Mouse (Mus musculus) forebrain, embryonic 10.5 days (tissue): ENCODE data around the gene Olfr584. TPM values are rescaled to one million over a fixed set of nuclear protein-coding genes. Genes with fewer than 3 reads are reported as not detected.

Experiments
- DNase-seq: peaks from one replicate; pipeline ENCODE4 v3.0.0-alpha.2; 2017; ENCODE audit warnings: low spot score; ENCODE audit errors: extremely low spot score
- H3K27ac ChIP-seq: fragments of 300-500 bp; sonication (generic); 2 replicates; pipeline ENCODE4 v1.5.1; 2016; ENCODE audit warnings: mild to moderate bottlenecking
- H3K27me3 ChIP-seq: fragments of 300-500 bp; sonication (generic); 2 replicates; pipeline ENCODE4 v1.6.1; 2016; ENCODE audit warnings: mild to moderate bottlenecking; ENCODE audit not compliant: poor library complexity, severe bottlenecking
- H3K36me3 ChIP-seq: fragments of 300-500 bp; sonication (generic); replicated peaks from 2 replicates; pipeline ENCODE4 v1.6.1; 2016; ENCODE audit warnings: mild to moderate bottlenecking, moderate library complexity
- H3K4me1 ChIP-seq: fragments of 300-500 bp; sonication (generic); 2 replicates; pipeline ENCODE4 v1.6.1; 2016
- H3K4me3 ChIP-seq: fragments of 300-500 bp; sonication (generic); 2 replicates; pipeline ENCODE4 v1.5.1; 2016; ENCODE audit warnings: mild to moderate bottlenecking, moderate library complexity
- H3K9me3 ChIP-seq: fragments of 300-500 bp; sonication (generic); 2 replicates; pipeline ENCODE4 v1.6.1; 2016; ENCODE audit warnings: mild to moderate bottlenecking, moderate library complexity
- WGBS: fragments of 180-500 bp; shearing (Covaris S2); methylation state at CpG from one replicate; pipeline ENCODE4 v1.1.7; 2016; 5-methylcytosine and 5-hydroxymethylcytosine counted together
- polyA plus RNA-seq: library from polyadenylated mRNA; unstranded; fragments of >200 nt; fragmentation: Nextera tagmentation; extraction: Ambion mirVana; gene quantifications from 2 replicates; pipeline ENCODE4 v1.2.1, GENCODE M21; 2016

Olfr584 gene
- not detected in 2 replicates for polyA plus RNA-seq

DNA sequence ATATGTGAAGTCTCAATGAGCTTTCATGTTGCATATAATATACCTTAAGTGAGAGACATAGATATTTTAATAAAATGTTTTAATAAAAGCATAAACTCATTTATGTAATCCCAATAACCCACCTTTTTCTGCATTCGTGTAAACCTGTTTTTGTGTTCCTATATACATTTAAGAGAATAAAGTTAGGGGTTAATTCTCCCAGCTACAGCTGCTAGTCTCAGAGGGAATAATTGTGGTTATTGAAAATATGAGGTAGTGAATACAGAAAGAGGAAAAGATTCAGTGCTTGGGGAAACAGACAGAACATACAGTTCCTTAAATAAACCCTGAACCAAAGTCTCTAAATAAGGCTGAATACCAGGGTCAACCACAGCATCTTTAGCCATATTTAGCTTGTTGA is at the start of gene Olfr584:
Gene Olfr584, plus strand, starts transcription at position 301 of the 400 bp plus-strand sequence.
- 90% methylated on average over 1 of the region's 1 CpGs for WGBS
- Histone ChIP-seq H3K9me3 (peaks cover 17% of the 10 kb centered on the region), H3K36me3 (no peaks in the 10 kb centered on the region), H3K27me3 (no peaks in the 10 kb centered on the region), H3K4me3 (no peak within 1 kb of the TSS), H3K4me1 (no peaks in the 10 kb centered on the region), H3K27ac (no peak within 1 kb of the TSS)
- DNase-seq: no peak

DNA sequence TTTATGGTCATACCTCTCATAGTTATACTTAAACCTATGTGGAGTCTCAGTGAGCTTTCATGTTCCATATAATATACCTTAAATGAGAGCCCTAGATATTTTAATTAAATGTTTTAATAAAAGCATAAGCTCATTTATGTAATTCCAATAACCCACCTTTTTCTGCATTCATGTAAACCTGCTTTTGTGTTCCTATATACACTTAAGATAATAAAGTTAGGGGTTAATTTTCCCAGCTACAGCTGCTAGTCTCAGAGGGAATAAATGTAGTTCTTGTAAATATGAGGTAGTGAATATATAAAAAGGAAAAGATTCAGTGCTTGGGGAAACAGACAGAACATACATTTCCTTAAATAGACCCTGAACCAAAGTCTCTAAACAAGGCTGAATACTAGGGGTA is 44.0 kb upstream of the Olfr584 start, which contains the start of gene Olfr582:
Gene Olfr582, plus strand, starts transcription at position 301 of the 400 bp plus-strand sequence.
- H3K27ac ChIP-seq: no peak within 1 kb of the TSS
- H3K36me3 ChIP-seq: no peaks in the 10 kb centered on the region
- H3K4me3 ChIP-seq: no peak within 1 kb of the TSS
- no peaks in the 10 kb centered on the region for H3K4me1 ChIP-seq
- H3K27me3 ChIP-seq: no peaks in the 10 kb centered on the region
- no peaks in the 10 kb centered on the region for H3K9me3 ChIP-seq
- DNase-seq: no peak

DNA sequence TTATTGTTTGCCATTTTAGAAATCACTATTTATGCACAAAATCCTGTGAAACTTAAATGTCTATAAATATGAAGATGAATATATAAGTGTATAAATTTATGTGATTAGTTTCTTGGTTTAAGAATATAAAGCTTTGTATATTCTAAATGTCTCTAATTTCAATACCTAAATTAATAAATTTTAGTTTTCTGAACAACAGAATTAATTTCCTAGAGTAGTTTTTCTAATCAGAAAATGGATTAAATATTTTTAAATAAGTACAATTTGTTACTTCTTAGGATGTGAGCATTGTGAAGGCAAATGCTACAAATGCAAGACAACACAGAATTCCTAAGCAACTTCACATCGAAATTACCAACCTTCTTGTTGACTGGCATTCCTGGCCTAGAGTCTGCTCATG is 30.7 kb upstream of the Olfr584 start, which contains the start of gene Olfr583:
Gene Olfr583, plus strand, starts transcription at position 301 of the 400 bp plus-strand sequence.
- Histone ChIP-seq H3K27ac (no peak within 1 kb of the TSS), H3K27me3 (no peaks in the 10 kb centered on the region), H3K36me3 (no peaks in the 10 kb centered on the region), H3K9me3 (no peaks in the 10 kb centered on the region; the same call in 1 of the 2 replicates), H3K4me3 (no peak within 1 kb of the TSS), H3K4me1 (no peaks in the 10 kb centered on the region)
- DNase-seq: no peak
- 84% methylated on average over 1 of the region's 1 CpGs for whole genome bisulfite sequencing

DNA sequence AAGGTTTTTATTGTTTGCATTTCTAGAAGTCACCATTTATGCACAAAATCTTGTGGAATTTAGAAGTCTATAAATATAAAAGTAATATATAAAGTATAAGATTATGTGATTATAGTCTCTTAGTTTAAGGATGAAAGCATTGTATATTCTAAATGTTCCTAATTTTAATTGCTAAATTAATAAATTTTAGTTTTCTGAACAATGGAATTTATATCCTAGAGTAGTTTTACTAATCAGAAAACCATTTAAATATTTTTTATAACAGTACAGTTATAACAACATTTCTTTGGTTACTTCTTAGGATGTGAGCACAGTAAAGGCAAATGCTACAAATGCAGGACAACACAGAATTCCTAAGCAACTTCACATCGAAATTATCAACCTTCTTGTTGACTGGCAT is 15.7 kb downstream of the Olfr584 start, which contains the start of gene Olfr585:
Gene Olfr585, plus strand, starts transcription at position 301 of the 400 bp plus-strand sequence.
- Histone ChIP-seq H3K36me3 (no peaks in the 10 kb centered on the region), H3K9me3 (no peaks in the 10 kb centered on the region), H3K27me3 (no peaks in the 10 kb centered on the region), H3K4me3 (no peak within 1 kb of the TSS), H3K27ac (no peak within 1 kb of the TSS), H3K4me1 (no peaks in the 10 kb centered on the region)
- DNase-seq: no peak
- 88% methylated on average over 1 of the region's 1 CpGs for WGBS

DNA sequence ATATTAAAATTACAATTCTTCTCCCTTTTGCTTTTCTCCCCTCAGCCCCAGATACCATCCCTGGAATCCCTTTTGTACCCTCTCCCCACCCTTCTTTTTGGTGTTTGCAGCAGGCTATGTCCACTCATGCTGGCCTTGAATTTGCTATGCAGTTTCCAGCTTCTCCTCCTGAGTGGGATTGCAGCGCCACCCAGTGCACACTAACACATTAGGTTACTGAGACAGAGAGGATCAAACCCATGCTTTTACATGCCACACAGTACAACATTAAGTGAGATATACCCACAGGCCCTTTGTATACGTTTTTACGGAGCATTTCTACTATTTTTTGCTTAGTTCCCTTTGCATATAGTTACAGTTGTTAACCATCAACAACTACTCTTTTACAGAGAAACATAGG is 37.7 kb downstream of the Olfr584 start:
- H3K36me3 ChIP-seq: no peaks in the 10 kb centered on the region
- H3K27ac ChIP-seq: no peak overlapping the region
- no peaks in the 10 kb centered on the region for H3K27me3 ChIP-seq
- no peaks in the 10 kb centered on the region for H3K4me1 ChIP-seq
- no peaks in the 10 kb centered on the region for H3K9me3 ChIP-seq
- DNase-seq: no peak
- WGBS: 57% methylated on average over 3 of the region's 3 CpGs
- H3K4me3 ChIP-seq: no peak overlapping the region

DNA sequence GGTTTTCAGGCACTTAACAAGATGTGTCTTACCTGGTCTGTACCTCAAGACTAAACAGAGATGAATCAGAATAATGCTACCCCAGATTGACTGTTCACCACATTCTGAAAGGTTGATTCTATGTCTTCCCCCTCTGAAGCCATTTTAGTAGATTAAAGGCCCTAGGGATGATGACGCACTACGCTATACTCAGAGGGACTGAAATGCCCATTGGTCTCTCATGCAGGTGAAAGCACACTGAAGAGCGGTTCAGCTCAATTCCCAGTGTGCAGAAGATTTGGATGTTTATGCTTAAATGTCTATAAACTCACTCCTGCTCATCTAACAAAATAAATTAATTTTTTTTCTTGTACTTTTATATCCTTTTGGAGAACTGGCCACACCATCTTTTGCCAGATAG is 43.9 kb downstream of the Olfr584 start, which contains the start of gene Olfr586:
Gene Olfr586, minus strand, starts transcription at position 101 of the 400 bp plus-strand sequence.
- 93% methylated on average over 3 of the region's 3 CpGs for WGBS
- no peaks in the 10 kb centered on the region for H3K9me3 ChIP-seq
- no peaks in the 10 kb centered on the region for H3K27me3 ChIP-seq
- no peak within 1 kb of the TSS for H3K27ac ChIP-seq
- H3K36me3 ChIP-seq: no peaks in the 10 kb centered on the region
- no peak within 1 kb of the TSS for H3K4me3 ChIP-seq
- no peaks in the 10 kb centered on the region for H3K4me1 ChIP-seq
- DNase-seq: no peak

Other genes with a start within 250 kb of the Olfr584 start
- not detected in 2 replicates for gene Olfr566, start 223.1 kb upstream of the Olfr584 start, polyA plus RNA-seq
- not detected in 2 replicates for gene Olfr568, start 204.8 kb upstream of the Olfr584 start, polyA plus RNA-seq
- gene Olfr569, start 191.0 kb upstream of the Olfr584 start, polyA plus RNA-seq: not detected in 2 replicates
- not detected in 2 replicates for gene Olfr570, start 187.3 kb upstream of the Olfr584 start, polyA plus RNA-seq
- not detected in 2 replicates for gene Olfr571, start 164.3 kb upstream of the Olfr584 start, polyA plus RNA-seq
- not detected in 2 replicates for gene Olfr572, start 157.5 kb upstream of the Olfr584 start, polyA plus RNA-seq
- gene Olfr573-ps1, start 139.3 kb upstream of the Olfr584 start, polyA plus RNA-seq: not detected in 2 replicates
- not detected in 2 replicates for gene Olfr574, start 133.4 kb upstream of the Olfr584 start, polyA plus RNA-seq
- gene Olfr575, start 123.1 kb upstream of the Olfr584 start, polyA plus RNA-seq: not detected in 2 replicates
- not detected in 2 replicates for gene Olfr576, start 119.2 kb upstream of the Olfr584 start, polyA plus RNA-seq
- not detected in 2 replicates for gene Olfr577, start 105.9 kb upstream of the Olfr584 start, polyA plus RNA-seq
- not detected in 2 replicates for gene Olfr578, start 92.6 kb upstream of the Olfr584 start, polyA plus RNA-seq
- not detected in 2 replicates for gene Olfr582, start 43.9 kb upstream of the Olfr584 start, polyA plus RNA-seq
- not detected in 2 replicates for gene Olfr583, start 30.6 kb upstream of the Olfr584 start, polyA plus RNA-seq
- gene Olfr585, start 15.8 kb downstream of the Olfr584 start, polyA plus RNA-seq: not detected in 2 replicates
- not detected in 2 replicates for gene Olfr586, start 43.8 kb downstream of the Olfr584 start, polyA plus RNA-seq
- not detected in 2 replicates for gene Olfr588-ps1, start 59.0 kb downstream of the Olfr584 start, polyA plus RNA-seq
- not detected in 2 replicates for gene Olfr589, start 74.5 kb downstream of the Olfr584 start, polyA plus RNA-seq
- gene Olfr591, start 96.5 kb downstream of the Olfr584 start, polyA plus RNA-seq: not detected in 2 replicates
- gene Olfr592, start 102.9 kb downstream of the Olfr584 start, polyA plus RNA-seq: not detected in 2 replicates
- gene Olfr593, start 130.0 kb downstream of the Olfr584 start, polyA plus RNA-seq: not detected in 2 replicates
- gene Olfr594, start 135.1 kb downstream of the Olfr584 start, polyA plus RNA-seq: not detected in 2 replicates
- not detected in 2 replicates for gene Usp17ld, start 170.6 kb downstream of the Olfr584 start, polyA plus RNA-seq
- not detected in 2 replicates for gene Olfr596, start 223.8 kb downstream of the Olfr584 start, polyA plus RNA-seq
- not detected in 2 replicates for gene Olfr597, start 234.4 kb downstream of the Olfr584 start, polyA plus RNA-seq
- not detected in 2 replicates for gene Olfr598, start 241.7 kb downstream of the Olfr584 start, polyA plus RNA-seq